Mouse (Mus musculus): ENCODE measurements at regions not wholly inside any gene's neighbourhood (a gene's known extent, or its start where the extent isn't known, plus 50 kb on each side); places are given as distances from the start of the nearest gene placed in this dataset.
"Not testable (repeated sequence)": the region's sequence is repeated elsewhere in the genome, so short reads cannot be mapped to it uniquely, and the experiment has no call there.

- Histone ChIP-seq H3K4me1 (ENCODE audit: control insufficient read depth, insufficient read depth, low read length) (no peaks in the 10 kb centered on the region), H3K27me3 (ENCODE audit: control insufficient read depth, insufficient read depth, low read length) (no peaks in the 10 kb centered on the region), H3K9me3 (ENCODE audit: control insufficient read depth, low read length) (no peaks in the 10 kb centered on the region), H3K9ac (replicated peaks; ENCODE audit: low read depth, low read length) (no peak overlapping the region), H3K4me2 (ENCODE audit: low read depth, low read length) (no peak overlapping the region), H3K27ac (ENCODE audit: low read depth, low read length) (no peak overlapping the region), H3K36me3 (ENCODE audit: control insufficient read depth, insufficient read depth, low read length) (no peaks in the 10 kb centered on the region), H3K4me3 (ENCODE audit: low read depth, low read length) (no peak overlapping the region)
- ATAC-seq (ENCODE audit: low read depth) = no peak
- 89% methylated on average over 6 of the region's 6 CpGs for whole genome bisulfite sequencing
These were observed 469.7 kb downstream of the Lmo7 start for GRCm38 (mm10) chr14:102199430-102199829.

- Histone ChIP-seq H3K27me3 (ENCODE audit: control insufficient read depth, insufficient read depth, low read length) (no peaks in the 10 kb centered on the region), H3K4me2 (ENCODE audit: low read depth, low read length) (no peak overlapping the region), H3K27ac (ENCODE audit: low read depth, low read length) (no peak overlapping the region), H3K9ac (replicated peaks; ENCODE audit: low read depth, low read length) (no peak overlapping the region), H3K4me3 (ENCODE audit: low read depth, low read length) (no peak overlapping the region), H3K36me3 (ENCODE audit: control insufficient read depth, insufficient read depth, low read length) (no peaks in the 10 kb centered on the region), H3K9me3 (ENCODE audit: control insufficient read depth, low read length) (no peaks in the 10 kb centered on the region), H3K4me1 (ENCODE audit: control insufficient read depth, insufficient read depth, low read length) (no peaks in the 10 kb centered on the region)
- 70% methylated on average over 1 of the region's 1 CpGs for WGBS
- no peak for ATAC-seq (ENCODE audit: low read depth)
These were observed 461.0 kb downstream of the Lmo7 start for GRCm38 (mm10) chr14:102190786-102191185.

- Histone ChIP-seq H3K27ac (ENCODE audit: low read depth, low read length) (no peak overlapping the region), H3K9me3 (ENCODE audit: control insufficient read depth, low read length) (no peaks in the 10 kb centered on the region), H3K4me3 (ENCODE audit: low read depth, low read length) (no peak overlapping the region), H3K36me3 (ENCODE audit: control insufficient read depth, insufficient read depth, low read length) (no peaks in the 10 kb centered on the region), H3K27me3 (ENCODE audit: control insufficient read depth, insufficient read depth, low read length) (no peaks in the 10 kb centered on the region), H3K9ac (replicated peaks; ENCODE audit: low read depth, low read length) (no peak overlapping the region), H3K4me2 (ENCODE audit: low read depth, low read length) (no peak overlapping the region), H3K4me1 (ENCODE audit: control insufficient read depth, insufficient read depth, low read length) (no peaks in the 10 kb centered on the region)
- ATAC-seq (ENCODE audit: low read depth) = no peak
- 84% methylated on average over 3 of the region's 3 CpGs for WGBS
These were observed 451.5 kb downstream of the Lmo7 start for GRCm38 (mm10) chr14:102181269-102181668.

GRCm38 (mm10) chr14:102171775-102172174 is 442.0 kb downstream of the Lmo7 start:
- H3K27me3 ChIP-seq (ENCODE audit: control insufficient read depth, insufficient read depth, low read length) = no peaks in the 10 kb centered on the region
- WGBS = 83% methylated on average over 2 of the region's 2 CpGs

GRCm38 (mm10) chr14:102161291-102162284 is 431.8 kb downstream of the Lmo7 start:
- Histone ChIP-seq H3K9me3 (ENCODE audit: control insufficient read depth, low read length) (no peaks in the 10 kb centered on the region), H3K27me3 (ENCODE audit: control insufficient read depth, insufficient read depth, low read length) (no peaks in the 10 kb centered on the region), H3K4me3 (ENCODE audit: low read depth, low read length) (no peak overlapping the region), H3K4me1 (ENCODE audit: control insufficient read depth, insufficient read depth, low read length) (no peaks in the 10 kb centered on the region), H3K27ac (ENCODE audit: low read depth, low read length) (no peak overlapping the region), H3K36me3 (ENCODE audit: control insufficient read depth, insufficient read depth, low read length) (no peaks in the 10 kb centered on the region), H3K9ac (replicated peaks; ENCODE audit: low read depth, low read length) (no peak overlapping the region), H3K4me2 (ENCODE audit: low read depth, low read length) (no peak overlapping the region)
- 75% methylated on average over 3 of the region's 3 CpGs for WGBS
- ATAC-seq (ENCODE audit: low read depth) = no peak

More at GRCm38 (mm10) chr14:102171775-102172174, 442.0 kb downstream of the Lmo7 start:
- Histone ChIP-seq H3K36me3 (ENCODE audit: control insufficient read depth, insufficient read depth, low read length) (no peaks in the 10 kb centered on the region), H3K9ac (replicated peaks; ENCODE audit: low read depth, low read length) (no peak overlapping the region), H3K4me2 (ENCODE audit: low read depth, low read length) (no peak overlapping the region), H3K4me1 (ENCODE audit: control insufficient read depth, insufficient read depth, low read length) (no peaks in the 10 kb centered on the region), H3K27ac (ENCODE audit: low read depth, low read length) (no peak overlapping the region), H3K4me3 (ENCODE audit: low read depth, low read length) (no peak overlapping the region), H3K9me3 (ENCODE audit: control insufficient read depth, low read length) (no peaks in the 10 kb centered on the region)
- ATAC-seq (ENCODE audit: low read depth) = no peak

- 93% methylated on average over 4 of the region's 4 CpGs for WGBS
- not testable (repeated sequence) for ATAC-seq (ENCODE audit: low read depth); H3K9ac ChIP-seq (replicated peaks; ENCODE audit: low read depth, low read length); H3K27me3 ChIP-seq (ENCODE audit: control insufficient read depth, insufficient read depth, low read length); H3K27ac ChIP-seq (ENCODE audit: low read depth, low read length); H3K4me2 ChIP-seq (ENCODE audit: low read depth, low read length); H3K36me3 ChIP-seq (ENCODE audit: control insufficient read depth, insufficient read depth, low read length); H3K9me3 ChIP-seq (ENCODE audit: control insufficient read depth, low read length); H3K4me1 ChIP-seq (ENCODE audit: control insufficient read depth, insufficient read depth, low read length); H3K4me3 ChIP-seq (ENCODE audit: low read depth, low read length)
These were observed 420.7 kb downstream of the Lmo7 start for GRCm38 (mm10) chr14:102150410-102150809.

- no peaks in the 10 kb centered on the region for H3K27me3 ChIP-seq (ENCODE audit: control insufficient read depth, insufficient read depth, low read length)
- H3K4me1 ChIP-seq (ENCODE audit: control insufficient read depth, insufficient read depth, low read length) = no peaks in the 10 kb centered on the region
- WGBS = 16% methylated on average over 2 of the region's 2 CpGs
- no peaks in the 10 kb centered on the region for H3K9me3 ChIP-seq (ENCODE audit: control insufficient read depth, low read length)
- H3K4me3 ChIP-seq (ENCODE audit: low read depth, low read length) = no peak overlapping the region
- ATAC-seq (ENCODE audit: low read depth) = no peak; the same call in 1 of the 2 replicates
- H3K9ac ChIP-seq (replicated peaks; ENCODE audit: low read depth, low read length) = no peak overlapping the region
- H3K36me3 ChIP-seq (ENCODE audit: control insufficient read depth, insufficient read depth, low read length) = no peaks in the 10 kb centered on the region
- H3K27ac ChIP-seq (ENCODE audit: low read depth, low read length) = no peak overlapping the region
- no peak overlapping the region for H3K4me2 ChIP-seq (ENCODE audit: low read depth, low read length)
These were observed 413.0 kb downstream of the Lmo7 start for GRCm38 (mm10) chr14:102142720-102143119.

- no peak overlapping the region for H3K4me2 ChIP-seq (ENCODE audit: low read depth, low read length)
- H3K36me3 ChIP-seq (ENCODE audit: control insufficient read depth, insufficient read depth, low read length) = no peaks in the 10 kb centered on the region
- H3K4me1 ChIP-seq (ENCODE audit: control insufficient read depth, insufficient read depth, low read length) = no peaks in the 10 kb centered on the region
- WGBS = 90% methylated on average over 1 of the region's 1 CpGs
- H3K4me3 ChIP-seq (ENCODE audit: low read depth, low read length) = no peak overlapping the region
- no peaks in the 10 kb centered on the region for H3K27me3 ChIP-seq (ENCODE audit: control insufficient read depth, insufficient read depth, low read length)
- H3K9me3 ChIP-seq (ENCODE audit: control insufficient read depth, low read length) = no peaks in the 10 kb centered on the region
- no peak overlapping the region for H3K27ac ChIP-seq (ENCODE audit: low read depth, low read length)
- no peak overlapping the region for H3K9ac ChIP-seq (replicated peaks; ENCODE audit: low read depth, low read length)
- ATAC-seq (ENCODE audit: low read depth) = no peak
These were observed 409.2 kb downstream of the Lmo7 start for GRCm38 (mm10) chr14:102138936-102139335.

- Histone ChIP-seq H3K27ac (ENCODE audit: low read depth, low read length) (no peak overlapping the region), H3K27me3 (ENCODE audit: control insufficient read depth, insufficient read depth, low read length) (no peaks in the 10 kb centered on the region), H3K9ac (replicated peaks; ENCODE audit: low read depth, low read length) (no peak overlapping the region), H3K36me3 (ENCODE audit: control insufficient read depth, insufficient read depth, low read length) (no peaks in the 10 kb centered on the region), H3K4me1 (ENCODE audit: control insufficient read depth, insufficient read depth, low read length) (no peaks in the 10 kb centered on the region), H3K4me3 (ENCODE audit: low read depth, low read length) (no peak overlapping the region), H3K9me3 (ENCODE audit: control insufficient read depth, low read length) (no peaks in the 10 kb centered on the region), H3K4me2 (ENCODE audit: low read depth, low read length) (no peak overlapping the region)
- 56% methylated on average over 3 of the region's 3 CpGs for WGBS
- ATAC-seq (ENCODE audit: low read depth) = no peak
These were observed 388.4 kb downstream of the Lmo7 start for GRCm38 (mm10) chr14:102118166-102118565.

Measured in neural tube, embryonic 14.5 days (tissue).